Mouse (Mus musculus) B cell, adult 2 months (primary cell): ENCODE results near the gene Spint1.

ENCODE experiments used
- DNase-seq, 2 experiments: peaks; one replicate each; pipeline ENCODE4 v3.0.0; 2022

Spint1 gene

DNA sequence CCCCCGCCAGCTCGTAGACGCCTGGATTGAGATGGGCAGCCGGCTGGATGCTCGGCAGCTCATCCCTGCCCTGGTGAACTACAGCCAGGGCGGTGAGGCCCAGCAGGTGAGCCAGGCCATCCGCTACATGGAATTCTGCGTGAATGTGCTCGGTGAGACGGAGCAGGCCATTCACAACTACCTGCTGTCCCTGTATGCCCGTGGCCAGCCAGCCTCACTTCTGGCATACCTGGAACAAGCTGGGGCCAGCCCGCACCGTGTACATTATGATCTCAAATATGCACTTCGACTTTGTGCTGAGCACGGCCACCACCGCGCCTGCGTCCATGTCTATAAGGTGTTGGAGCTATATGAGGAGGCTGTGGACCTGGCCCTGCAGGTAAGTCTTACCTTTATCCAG lies 57.2 kb downstream of the Spint1 start:
- DNase-seq = no peak

DNA sequence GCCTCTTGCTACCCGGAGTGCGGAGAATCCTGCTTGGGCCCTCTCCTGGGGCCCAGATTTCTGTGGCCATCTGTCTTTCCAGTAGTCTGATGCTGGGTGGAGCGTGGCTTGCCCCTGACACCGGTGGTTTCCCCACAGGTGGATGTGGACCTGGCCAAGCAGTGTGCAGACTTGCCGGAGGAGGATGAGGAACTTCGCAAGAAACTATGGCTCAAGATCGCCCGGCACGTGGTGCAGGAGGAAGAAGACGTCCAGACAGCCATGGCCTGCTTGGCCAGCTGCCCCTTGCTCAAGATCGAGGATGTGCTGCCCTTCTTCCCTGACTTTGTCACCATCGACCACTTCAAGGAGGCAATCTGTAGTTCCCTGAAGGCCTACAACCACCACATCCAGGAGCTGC lies 59.6 kb downstream of the Spint1 start:
- no peak for DNase-seq

GRCm38 (mm10) chr2:119297506-119297905 lies 60.3 kb downstream of the Spint1 start:
- DNase-seq = no peak

DNA sequence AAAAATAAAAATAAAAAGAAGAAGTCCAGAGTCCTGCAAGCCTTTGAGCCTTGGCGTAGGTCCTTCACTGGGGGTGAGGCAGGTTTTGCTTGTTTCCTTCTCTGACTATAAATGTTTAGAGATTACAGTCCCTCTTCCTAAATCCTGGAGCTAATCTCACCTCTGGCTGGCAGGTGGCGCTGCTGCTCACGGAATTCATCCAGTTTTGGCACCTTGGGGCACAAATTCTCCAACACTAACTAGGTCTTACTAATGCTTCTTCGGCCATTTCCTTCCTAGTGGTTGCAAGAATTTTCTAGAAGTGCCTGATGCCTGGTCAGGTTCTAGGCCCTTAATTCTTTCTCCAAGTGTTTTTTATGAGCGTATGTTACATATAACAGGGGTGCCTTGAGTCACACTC lies 61.2 kb downstream of the Spint1 start:
- DNase-seq = peak; percentile 69 to 71

DNA sequence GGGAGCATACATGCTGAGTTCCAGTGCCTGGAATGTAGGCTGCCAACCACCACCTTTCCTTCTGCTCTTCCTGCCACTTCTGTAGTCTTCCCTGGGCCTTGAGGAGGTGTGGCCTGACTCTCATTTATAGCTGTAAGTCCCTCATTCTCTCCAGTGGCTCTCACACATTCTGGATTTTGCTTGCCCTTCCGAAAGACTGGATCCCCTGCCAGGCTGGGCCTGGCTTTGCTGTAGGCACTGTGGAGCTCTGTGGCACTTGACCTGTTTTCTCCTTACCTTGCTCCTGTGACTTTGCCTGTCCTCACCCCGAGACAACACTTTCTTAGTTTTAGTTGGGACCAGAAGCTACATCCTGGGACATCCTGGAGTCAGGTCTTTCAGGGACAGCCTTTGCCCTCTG lies 61.7 kb downstream of the Spint1 start:
- DNase-seq = no peak
